Mouse (Mus musculus): ENCODE data around the gene Ust. TPM values are rescaled to one million over a fixed set of nuclear protein-coding genes. Genes with fewer than 3 reads are reported as not detected.
A peak's percentile ranks its signal among the peaks of the same experiment; 100 is the strongest.

Gene Ust
- total and polyA plus RNA-seq, 3 experiments, result 1.1 to 1.7 (median 1.6) TPM

GRCm38 (mm10) chr10:8520766-8521395 is 2.3 kb upstream of the Ust start:
- no peak overlapping the region for H3K9ac ChIP-seq (ENCODE audit: low read depth, low read length)
- intact Hi-C loops (cut with DNase I), result no loop called here
- H3K4me3 ChIP-seq, result no peak overlapping the region
- no peaks in the 10 kb centered on the region; the same call in 1 of the 2 replicates for H3K27me3 ChIP-seq (ENCODE audit: control insufficient read depth, insufficient read depth, low read length)
- 89% methylated on average over 7 of the region's 7 CpGs for WGBS
- TF ChIP-seq EP300 (IDR thresholded peaks at IDR 0.05; ENCODE audit: insufficient read depth, low read depth, low read length) (no peak), CTCF (IDR thresholded peaks at IDR 0.05) (no peak), POLR2A (IDR thresholded peaks at IDR 0.05; ENCODE audit: insufficient read depth, low read depth, low read length) (no peak)
- H3K36me3 ChIP-seq (ENCODE audit: control insufficient read depth, insufficient read depth, low read length), result no peaks in the 10 kb centered on the region
- H3K27ac ChIP-seq, result no peak overlapping the region
- no peak for DNase-seq
- H3K79me2 ChIP-seq (replicated peaks; ENCODE audit: control insufficient read depth, insufficient read depth, low read length), result no peaks in the 10 kb centered on the region
- H3K4me1 ChIP-seq (ENCODE audit: control insufficient read depth, insufficient read depth, low read length), result no peaks in the 10 kb centered on the region; the same call in 1 of the 2 replicates

DNA sequence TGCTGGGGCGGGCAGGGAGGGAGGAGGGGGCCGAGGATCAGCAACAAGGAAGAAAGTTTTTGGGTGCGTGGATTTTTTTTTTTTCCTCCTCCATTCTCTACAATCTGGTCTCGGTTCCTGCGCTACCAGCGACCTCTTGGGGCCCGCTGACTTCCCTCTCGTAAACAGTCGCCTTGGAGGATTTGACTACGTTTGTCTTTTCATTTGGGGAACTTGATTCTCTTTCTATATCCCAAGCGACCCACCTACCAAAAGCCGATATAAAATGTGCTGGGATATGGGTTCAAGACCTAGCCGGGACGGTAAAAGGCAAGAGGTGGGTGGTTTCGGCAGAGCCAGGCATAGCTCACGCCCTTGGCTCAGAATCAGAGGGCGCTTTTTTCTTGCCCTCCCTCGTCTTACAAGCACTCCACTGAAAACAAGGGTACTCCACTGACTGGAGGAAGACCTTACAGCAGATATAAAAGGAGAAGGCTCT is 428 bp upstream of the Ust start:
- peak overlapping the region; percentile 59 for H3K27ac ChIP-seq
- no peak for DNase-seq
- no peaks in the 10 kb centered on the region for H3K36me3 ChIP-seq (ENCODE audit: control insufficient read depth, insufficient read depth, low read length)

DNA sequence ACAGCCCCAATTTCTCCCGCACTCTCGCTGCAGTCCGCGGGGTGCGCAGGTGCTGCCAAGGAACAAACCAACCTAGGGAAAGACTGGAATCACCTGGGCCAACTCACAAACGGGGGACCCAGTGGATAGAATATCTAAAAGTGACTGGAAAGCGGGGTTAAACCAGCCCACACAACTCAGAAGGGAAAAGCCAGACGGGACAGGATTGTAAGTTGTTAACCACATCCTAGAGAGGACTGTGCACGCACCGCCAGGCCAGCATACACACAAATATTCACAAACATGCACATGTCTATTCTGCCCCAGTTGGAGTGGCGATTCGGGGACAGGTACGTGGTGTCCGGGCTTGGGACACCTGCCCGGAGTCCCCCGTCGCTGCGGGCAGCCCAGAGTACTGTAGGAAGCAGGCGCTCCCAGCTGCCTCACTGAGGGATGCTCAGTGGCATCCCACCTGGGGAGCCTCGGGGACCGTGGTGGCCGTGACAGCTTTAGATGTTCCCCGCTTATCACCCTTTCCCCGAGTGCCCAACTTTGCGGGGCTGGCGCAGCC is 959 bp downstream of the Ust start:
- 4% methylated on average over 26 of the region's 26 CpGs for WGBS
- H3K9ac ChIP-seq (ENCODE audit: low read depth, low read length), result peak overlapping the region; percentile 77
- peak in 1 of 2 experiments; percentile 47 for DNase-seq
- H3K4me1 ChIP-seq (ENCODE audit: control insufficient read depth, insufficient read depth, low read length), result no peaks in the 10 kb centered on the region; the same call in 1 of the 2 replicates
- intact Hi-C loops (cut with DNase I), result loop anchor here (2.0 to 5.0 kb wide), 2 partner anchors 195 to 275 kb away; no protein-coding TSS in a partner anchor
- no peaks in the 10 kb centered on the region for H3K79me2 ChIP-seq (replicated peaks; ENCODE audit: control insufficient read depth, insufficient read depth, low read length)
- no peak overlapping the region; the same call in 1 of the 2 replicates for H3K27ac ChIP-seq
- peak overlapping the region; percentile 80 for H3K4me3 ChIP-seq
- H3K36me3 ChIP-seq (ENCODE audit: control insufficient read depth, insufficient read depth, low read length), result no peaks in the 10 kb centered on the region
- no peaks in the 10 kb centered on the region; the same call in 1 of the 2 replicates for H3K27me3 ChIP-seq (ENCODE audit: control insufficient read depth, insufficient read depth, low read length)
- TF ChIP-seq EP300 (IDR thresholded peaks at IDR 0.05; ENCODE audit: insufficient read depth, low read depth, low read length) (no peak), CTCF (IDR thresholded peaks at IDR 0.05) (no peak), POLR2A (IDR thresholded peaks at IDR 0.05; ENCODE audit: insufficient read depth, low read depth, low read length) (no peak)

More for the DNA sequence above, 428 bp upstream of the Ust start:
- Histone ChIP-seq H3K4me1 (ENCODE audit: control insufficient read depth, insufficient read depth, low read length) (no peaks in the 10 kb centered on the region; the same call in 1 of the 2 replicates), H3K9ac (ENCODE audit: low read depth, low read length) (peak overlapping the region; percentile 77), H3K4me3 (peak overlapping the region; percentile 80), H3K27me3 (ENCODE audit: control insufficient read depth, insufficient read depth, low read length) (no peaks in the 10 kb centered on the region; the same call in 1 of the 2 replicates), H3K79me2 (replicated peaks; ENCODE audit: control insufficient read depth, insufficient read depth, low read length) (no peaks in the 10 kb centered on the region)
- under 1% methylated on average over 18 of the region's 18 CpGs for WGBS
- intact Hi-C loops (cut with DNase I), result loop anchor here (2.0 to 5.0 kb wide), 2 partner anchors 196 to 277 kb away; no protein-coding TSS in a partner anchor
- TF ChIP-seq EP300 (IDR thresholded peaks at IDR 0.05; ENCODE audit: insufficient read depth, low read depth, low read length) (no peak), POLR2A (IDR thresholded peaks at IDR 0.05; ENCODE audit: insufficient read depth, low read depth, low read length) (no peak), CTCF (IDR thresholded peaks at IDR 0.05) (peak; percentile 48)

DNA sequence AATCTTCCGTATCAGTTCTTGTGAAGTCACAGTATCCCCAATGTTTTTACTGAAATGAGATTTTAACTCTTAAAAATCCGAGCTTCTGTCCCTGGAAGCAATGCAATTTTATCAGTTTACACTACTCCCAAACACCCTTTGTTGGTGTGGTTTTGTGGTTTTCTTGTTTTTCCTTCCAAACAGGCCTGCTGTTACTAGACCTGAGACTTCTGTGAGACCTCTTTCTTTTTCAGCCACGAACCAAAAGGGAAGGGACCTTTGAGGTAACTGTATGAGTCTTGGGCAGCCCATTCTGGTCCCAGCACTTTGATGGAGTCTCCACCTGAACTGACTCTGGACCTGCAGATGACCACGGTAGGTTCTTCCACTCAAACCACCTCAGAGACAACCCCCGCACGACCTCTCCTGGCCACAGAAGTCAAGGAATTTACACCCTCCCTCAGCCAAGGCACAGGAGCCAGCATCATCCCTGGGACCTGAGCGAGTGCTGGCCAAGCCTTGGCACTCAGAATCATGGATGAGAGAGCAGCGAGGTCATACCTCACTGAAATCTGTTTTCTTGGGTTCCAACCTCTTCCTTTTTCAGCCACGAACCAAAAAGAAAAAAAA is 1.6 kb downstream of the Ust start:
- Histone ChIP-seq H3K4me1 (ENCODE audit: control insufficient read depth, insufficient read depth, low read length) (no peaks in the 10 kb centered on the region; the same call in 1 of the 2 replicates), H3K36me3 (ENCODE audit: control insufficient read depth, insufficient read depth, low read length) (no peaks in the 10 kb centered on the region), H3K27ac (no peak overlapping the region), H3K79me2 (replicated peaks; ENCODE audit: control insufficient read depth, insufficient read depth, low read length) (no peaks in the 10 kb centered on the region), H3K27me3 (ENCODE audit: control insufficient read depth, insufficient read depth, low read length) (no peaks in the 10 kb centered on the region; the same call in 1 of the 2 replicates), H3K4me3 (no peak overlapping the region; the same call in 1 of the 2 replicates), H3K9ac (ENCODE audit: low read depth, low read length) (no peak overlapping the region)
- 38% methylated on average over 9 of the region's 9 CpGs for WGBS
- intact Hi-C loops (cut with DNase I), result loop anchor here (5.0 kb wide), 1 partner anchor 275 kb away; no protein-coding TSS in a partner anchor
- no peak for DNase-seq
- TF ChIP-seq POLR2A (IDR thresholded peaks at IDR 0.05; ENCODE audit: insufficient read depth, low read depth, low read length) (no peak), EP300 (IDR thresholded peaks at IDR 0.05; ENCODE audit: insufficient read depth, low read depth, low read length) (no peak), CTCF (IDR thresholded peaks at IDR 0.05) (no peak)

- WGBS, result 84% methylated on average over 3 of the region's 3 CpGs
- no peaks in the 10 kb centered on the region for H3K4me1 ChIP-seq (ENCODE audit: control insufficient read depth, insufficient read depth, low read length)
- intact Hi-C loops (cut with DNase I), result no loop called here
- no peaks in the 10 kb centered on the region; the same call in 1 of the 2 replicates for H3K27me3 ChIP-seq (ENCODE audit: control insufficient read depth, insufficient read depth, low read length)
- H3K27ac ChIP-seq, result no peak overlapping the region
- H3K9ac ChIP-seq (ENCODE audit: low read depth, low read length), result no peak overlapping the region
- DNase-seq, result no peak
- TF ChIP-seq EP300 (IDR thresholded peaks at IDR 0.05; ENCODE audit: insufficient read depth, low read depth, low read length), result no peak
- no peak for TF ChIP-seq POLR2A (IDR thresholded peaks at IDR 0.05; ENCODE audit: insufficient read depth, low read depth, low read length)
- TF ChIP-seq CTCF (IDR thresholded peaks at IDR 0.05), result no peak
- no peaks in the 10 kb centered on the region for H3K36me3 ChIP-seq (ENCODE audit: control insufficient read depth, insufficient read depth, low read length)
- H3K79me2 ChIP-seq (replicated peaks; ENCODE audit: control insufficient read depth, insufficient read depth, low read length), result no peaks in the 10 kb centered on the region
- H3K4me3 ChIP-seq, result no peak overlapping the region
These were observed 4.9 kb downstream of the Ust start for GRCm38 (mm10) chr10:8513690-8514089.

Measured in heart, adult 2 months (tissue).